Mouse (Mus musculus) T-helper 2 cell (primary cell): ENCODE data around the gene Pgls.

Experiments
- in situ Hi-C: fragments of 300-600 bp; cut with MboI, MseI; formaldehyde crosslinking; loops from one replicate; pipeline ENCODE4 v1.15.1; 2025; ENCODE audit warnings: high pct_unique_total_duplicates

Pgls gene

GRCm38 (mm10) chr8:71637149-71638095, 45.4 kb downstream of the Pgls start:
- in situ Hi-C loops: no loop called here

GRCm38 (mm10) chr8:71638321-71638720, 46.3 kb downstream of the Pgls start:
- in situ Hi-C loops: no loop called here

- in situ Hi-C loops: no loop called here
Observed at GRCm38 (mm10) chr8:71639318-71639717, 47.3 kb downstream of the Pgls start.

- in situ Hi-C loops: no loop called here
Observed at GRCm38 (mm10) chr8:71645510-71645909, 53.5 kb downstream of the Pgls start.
